Mouse (Mus musculus) C2C12 (cell line): ENCODE results near the gene Il6ra.

Experiments
- CEBPB ChIP-seq: IDR thresholded peaks from one replicate; pipeline ENCODE4 v1.6.1; 2011; ENCODE audit warnings: low read depth, mild to moderate bottlenecking, control low read depth, moderate library complexity
- CTCF ChIP-seq: IDR thresholded peaks from one replicate; pipeline ENCODE4 v1.5.1; 2011; ENCODE audit not compliant: control insufficient read depth, insufficient read depth, insufficient read length
- MAX ChIP-seq: IDR thresholded peaks from one replicate; pipeline ENCODE4 v1.6.1; 2011; ENCODE audit warnings: mild to moderate bottlenecking, control low read depth
- MYOD1 ChIP-seq: IDR thresholded peaks from one replicate; pipeline ENCODE4 v1.6.1; 2011; ENCODE audit warnings: low read depth; ENCODE audit not compliant: control insufficient read depth, insufficient read length
- USF1 ChIP-seq: IDR thresholded peaks from one replicate; pipeline ENCODE4 v1.6.1; 2011; ENCODE audit warnings: low read depth, mild to moderate bottlenecking, control low read depth, moderate library complexity

DNA sequence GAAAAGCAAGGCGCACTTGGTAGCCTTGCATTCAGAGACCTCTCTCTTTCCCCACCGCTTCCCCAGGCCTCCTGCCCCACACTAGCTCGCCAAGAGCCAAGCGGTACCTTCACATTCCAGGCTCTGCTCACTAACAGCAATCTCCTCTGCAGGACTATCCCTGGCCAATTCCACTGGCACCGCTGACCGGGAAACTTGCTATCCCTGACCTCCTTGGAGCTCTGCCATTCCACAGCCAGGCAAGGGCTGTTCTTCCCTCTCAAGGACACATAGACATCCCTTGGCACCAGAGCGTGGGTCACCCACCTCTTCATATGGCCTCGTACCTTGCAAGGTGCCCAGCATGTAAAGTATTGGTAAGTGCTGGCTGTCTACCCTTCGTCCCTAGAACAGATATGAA is 29.9 kb upstream of the Il6ra start:
- TF ChIP-seq CEBPB (no peak), CTCF (no peak), MAX (no peak), MYOD1 (no peak), USF1 (no peak)
